Mouse (Mus musculus): Measurements from ENCODE around the gene Prkrip1. TPM values are rescaled to one million over a fixed set of nuclear protein-coding genes. Genes with fewer than 3 reads are reported as not detected.

Gene Prkrip1
- polyA plus RNA-seq, 1 experiment from 2014 or later = 30.6 TPM

GRCm38 (mm10) chr5:136146936-136147335 is 51.8 kb downstream of the Prkrip1 start:
- Histone ChIP-seq H3K36me3 (ENCODE audit: control insufficient read depth, insufficient read depth, low read length) (no peaks in the 10 kb centered on the region), H3K27ac (replicated peaks) (no peak overlapping the region), H3K4me3 (ENCODE audit: low read depth, low read length) (no peak overlapping the region), H3K27me3 (ENCODE audit: control insufficient read depth, insufficient read depth, low read length) (no peaks in the 10 kb centered on the region), H3K9me3 (ENCODE audit: control insufficient read depth, low read length) (no peaks in the 10 kb centered on the region), H3K4me1 (replicated peaks; ENCODE audit: control insufficient read depth, insufficient read depth) (no peaks in the 10 kb centered on the region), H3K9ac (ENCODE audit: low read length) (no peak overlapping the region), H3K4me2 (replicated peaks; ENCODE audit: low read depth) (no peak overlapping the region)
- DNase-seq (ENCODE audit: low spot score) (no peak), ATAC-seq (ENCODE audit: low FRiP score, low TSS enrichment) (no peak)
- no peak for TF ChIP-seq EP300 (optimal IDR thresholded peaks at IDR 0.05)
- TF ChIP-seq CTCF (IDR thresholded peaks at IDR 0.05; ENCODE audit: low read depth) = no peak
- 81% methylated on average over 1 of the region's 1 CpGs for WGBS

- Histone ChIP-seq H3K4me1 (replicated peaks; ENCODE audit: control insufficient read depth, insufficient read depth) (no peaks in the 10 kb centered on the region), H3K36me3 (ENCODE audit: control insufficient read depth, insufficient read depth, low read length) (peaks cover 10% of the 10 kb centered on the region), H3K9ac (ENCODE audit: low read length) (no peak overlapping the region), H3K4me2 (replicated peaks; ENCODE audit: low read depth) (no peak overlapping the region), H3K27me3 (ENCODE audit: control insufficient read depth, insufficient read depth, low read length) (no peaks in the 10 kb centered on the region), H3K4me3 (ENCODE audit: low read depth, low read length) (no peak overlapping the region), H3K27ac (replicated peaks) (no peak overlapping the region), H3K9me3 (ENCODE audit: control insufficient read depth, low read length) (no peaks in the 10 kb centered on the region)
- ATAC-seq (ENCODE audit: low FRiP score, low TSS enrichment) = no peak
- DNase-seq (ENCODE audit: low spot score) = no peak
- 47% methylated on average over 12 of the region's 12 CpGs for WGBS
- TF ChIP-seq CTCF (IDR thresholded peaks at IDR 0.05; ENCODE audit: low read depth) = no peak
- no peak for TF ChIP-seq EP300 (optimal IDR thresholded peaks at IDR 0.05)
These were observed 53.9 kb downstream of the Prkrip1 start for GRCm38 (mm10) chr5:136144606-136145430.

GRCm38 (mm10) chr5:136143161-136143755 is 55.5 kb downstream of the Prkrip1 start:
- TF ChIP-seq CTCF (IDR thresholded peaks at IDR 0.05; ENCODE audit: low read depth) (peak; percentile 47), EP300 (optimal IDR thresholded peaks at IDR 0.05) (no peak)
- no peak overlapping the region for H3K4me3 ChIP-seq (ENCODE audit: low read depth, low read length)

GRCm38 (mm10) chr5:136142746-136143145 is 56.0 kb downstream of the Prkrip1 start:
- no peaks in the 10 kb centered on the region for H3K9me3 ChIP-seq (ENCODE audit: control insufficient read depth, low read length)
- H3K36me3 ChIP-seq (ENCODE audit: control insufficient read depth, insufficient read depth, low read length) = peaks cover 13% of the 10 kb centered on the region
- 85% methylated on average over 5 of the region's 5 CpGs for WGBS
- no peak for DNase-seq (ENCODE audit: low spot score)
- TF ChIP-seq EP300 (optimal IDR thresholded peaks at IDR 0.05) = no peak
- TF ChIP-seq CTCF (IDR thresholded peaks at IDR 0.05; ENCODE audit: low read depth) = peak; percentile 42
- no peak overlapping the region for H3K4me2 ChIP-seq (replicated peaks; ENCODE audit: low read depth)
- no peak overlapping the region for H3K27ac ChIP-seq (replicated peaks)
- no peaks in the 10 kb centered on the region for H3K4me1 ChIP-seq (replicated peaks; ENCODE audit: control insufficient read depth, insufficient read depth)
- no peak overlapping the region for H3K9ac ChIP-seq (ENCODE audit: low read length)
- H3K4me3 ChIP-seq (ENCODE audit: low read depth, low read length) = no peak overlapping the region
- no peaks in the 10 kb centered on the region for H3K27me3 ChIP-seq (ENCODE audit: control insufficient read depth, insufficient read depth, low read length)
- ATAC-seq (ENCODE audit: low FRiP score, low TSS enrichment) = no peak

More at GRCm38 (mm10) chr5:136143161-136143755, 55.5 kb downstream of the Prkrip1 start:
- Histone ChIP-seq H3K4me2 (replicated peaks; ENCODE audit: low read depth) (no peak overlapping the region), H3K9me3 (ENCODE audit: control insufficient read depth, low read length) (no peaks in the 10 kb centered on the region), H3K27me3 (ENCODE audit: control insufficient read depth, insufficient read depth, low read length) (no peaks in the 10 kb centered on the region), H3K27ac (replicated peaks) (no peak overlapping the region), H3K4me1 (replicated peaks; ENCODE audit: control insufficient read depth, insufficient read depth) (no peaks in the 10 kb centered on the region), H3K36me3 (ENCODE audit: control insufficient read depth, insufficient read depth, low read length) (peaks cover 13% of the 10 kb centered on the region), H3K9ac (ENCODE audit: low read length) (no peak overlapping the region)
- WGBS = 86% methylated on average over 6 of the region's 6 CpGs
- no peak for DNase-seq (ENCODE audit: low spot score)
- no peak for ATAC-seq (ENCODE audit: low FRiP score, low TSS enrichment)

GRCm38 (mm10) chr5:136140057-136140482 is 58.7 kb downstream of the Prkrip1 start:
- H3K9me3 ChIP-seq (ENCODE audit: control insufficient read depth, low read length) = no peaks in the 10 kb centered on the region
- peaks cover 13% of the 10 kb centered on the region for H3K36me3 ChIP-seq (ENCODE audit: control insufficient read depth, insufficient read depth, low read length)
- no peak overlapping the region for H3K9ac ChIP-seq (ENCODE audit: low read length)
- H3K27ac ChIP-seq (replicated peaks) = no peak overlapping the region
- DNase-seq (ENCODE audit: low spot score) = no peak
- no peak overlapping the region for H3K4me3 ChIP-seq (ENCODE audit: low read depth, low read length)
- WGBS = 81% methylated on average over 10 of the region's 10 CpGs
- TF ChIP-seq EP300 (optimal IDR thresholded peaks at IDR 0.05) (no peak), CTCF (IDR thresholded peaks at IDR 0.05; ENCODE audit: low read depth) (no peak)
- 0 out of 2 replicates have a peak, but pooled peaks cover 3% of the 10 kb centered on the region for H3K4me1 ChIP-seq (replicated peaks; ENCODE audit: control insufficient read depth, insufficient read depth)
- H3K4me2 ChIP-seq (replicated peaks; ENCODE audit: low read depth) = no peak overlapping the region
- ATAC-seq (ENCODE audit: low FRiP score, low TSS enrichment) = no peak
- H3K27me3 ChIP-seq (ENCODE audit: control insufficient read depth, insufficient read depth, low read length) = no peaks in the 10 kb centered on the region

GRCm38 (mm10) chr5:136139393-136139792 is 59.4 kb downstream of the Prkrip1 start:
- Histone ChIP-seq H3K4me3 (ENCODE audit: low read depth, low read length) (no peak overlapping the region), H3K9me3 (ENCODE audit: control insufficient read depth, low read length) (no peaks in the 10 kb centered on the region), H3K27ac (replicated peaks) (no peak overlapping the region), H3K27me3 (ENCODE audit: control insufficient read depth, insufficient read depth, low read length) (no peaks in the 10 kb centered on the region), H3K9ac (ENCODE audit: low read length) (no peak overlapping the region), H3K4me1 (replicated peaks; ENCODE audit: control insufficient read depth, insufficient read depth) (0 out of 2 replicates have a peak, but pooled peaks cover 3% of the 10 kb centered on the region), H3K36me3 (ENCODE audit: control insufficient read depth, insufficient read depth, low read length) (peaks cover 13% of the 10 kb centered on the region), H3K4me2 (replicated peaks; ENCODE audit: low read depth) (no peak overlapping the region)
- ATAC-seq (ENCODE audit: low FRiP score, low TSS enrichment) (no peak), DNase-seq (ENCODE audit: low spot score) (no peak)
- TF ChIP-seq CTCF (IDR thresholded peaks at IDR 0.05; ENCODE audit: low read depth) (no peak), EP300 (optimal IDR thresholded peaks at IDR 0.05) (no peak)
- WGBS = 88% methylated on average over 13 of the region's 13 CpGs
